Mouse (Mus musculus) CH12F3 (cell line): ENCODE results near the gene Lsamp.

Experiments
- in situ Hi-C: fragments of 300-500 bp; cut with MboI; formaldehyde crosslinking; loops from 2 replicates; pipeline ENCODE4 v1.14.3; 2020; ENCODE audit warnings: low sequenced_read_pairs

Gene Lsamp

DNA sequence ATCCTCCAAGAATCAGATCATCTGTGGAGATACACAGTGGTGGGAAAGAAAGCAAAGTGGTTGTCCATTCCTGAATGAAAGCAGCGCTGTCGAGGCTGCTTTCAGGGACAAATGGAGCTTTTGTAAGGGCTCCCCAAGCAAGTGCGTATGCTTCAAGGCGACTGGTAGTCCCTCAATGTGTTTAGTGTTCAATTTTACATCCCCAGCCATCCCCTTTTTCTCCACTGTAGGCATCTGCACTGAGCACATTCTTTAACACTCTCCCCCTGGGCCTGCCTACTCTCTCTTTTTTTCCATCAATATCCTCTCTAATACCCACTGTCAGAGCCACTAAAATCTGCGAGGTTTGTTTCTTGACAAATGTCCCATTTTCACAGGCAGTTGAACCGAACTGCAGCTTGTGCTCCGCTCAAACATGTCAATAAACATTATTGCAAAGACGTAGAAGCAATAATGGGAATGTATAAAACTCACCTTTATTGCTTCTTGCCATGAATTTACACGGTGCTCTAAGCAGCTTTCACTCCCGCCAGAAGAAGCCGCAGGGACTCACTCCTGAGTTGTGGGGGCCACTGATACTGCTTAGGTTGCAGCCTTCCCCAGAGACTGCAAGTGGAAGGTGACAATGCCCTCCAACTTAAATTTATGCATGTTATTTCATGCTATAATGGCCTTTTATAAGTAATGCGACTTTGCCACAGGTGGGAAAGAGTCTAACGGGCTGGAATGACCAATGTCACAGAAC is 250.2 kb downstream of the Lsamp start:
- in situ Hi-C loops = no loop called here

DNA sequence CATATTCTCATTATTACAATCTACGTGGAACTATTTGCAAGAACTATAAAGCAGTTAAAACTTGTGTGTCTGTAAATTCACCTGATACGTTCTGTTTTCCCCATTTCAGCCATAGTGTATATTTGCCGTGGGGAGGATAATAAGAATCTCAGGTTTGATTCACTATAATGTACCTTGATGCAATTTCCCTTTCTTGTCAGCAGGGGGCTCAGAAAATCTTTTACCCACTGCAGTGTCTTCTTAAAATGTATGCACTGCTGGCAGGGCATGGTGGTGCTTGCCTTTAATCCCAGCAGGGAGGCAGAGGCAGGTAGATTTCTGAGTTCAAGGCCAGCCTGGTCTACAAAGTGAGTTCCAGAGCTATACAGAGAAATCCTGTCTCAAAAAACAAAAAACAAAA is 287.7 kb downstream of the Lsamp start:
- in situ Hi-C loops = no loop called here

DNA sequence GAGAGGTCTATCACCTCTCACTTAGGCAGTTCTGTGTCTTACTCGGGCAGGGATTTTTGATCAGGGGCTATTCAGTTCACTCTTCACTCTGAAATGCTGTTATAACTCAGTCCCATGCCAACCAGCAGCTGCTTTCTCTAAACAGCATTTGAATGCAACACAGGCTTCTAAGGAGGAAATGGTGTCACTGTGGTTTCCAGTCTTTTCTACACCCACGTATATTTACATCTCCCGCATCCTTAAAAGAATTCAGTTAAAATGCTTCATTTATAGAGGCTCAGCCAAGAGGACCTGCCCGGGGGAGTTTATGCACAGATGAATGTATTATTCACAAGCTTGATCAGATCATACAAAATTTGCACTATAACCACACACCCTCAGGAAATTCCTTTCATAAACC is 306.0 kb downstream of the Lsamp start:
- in situ Hi-C loops = no loop called here

DNA sequence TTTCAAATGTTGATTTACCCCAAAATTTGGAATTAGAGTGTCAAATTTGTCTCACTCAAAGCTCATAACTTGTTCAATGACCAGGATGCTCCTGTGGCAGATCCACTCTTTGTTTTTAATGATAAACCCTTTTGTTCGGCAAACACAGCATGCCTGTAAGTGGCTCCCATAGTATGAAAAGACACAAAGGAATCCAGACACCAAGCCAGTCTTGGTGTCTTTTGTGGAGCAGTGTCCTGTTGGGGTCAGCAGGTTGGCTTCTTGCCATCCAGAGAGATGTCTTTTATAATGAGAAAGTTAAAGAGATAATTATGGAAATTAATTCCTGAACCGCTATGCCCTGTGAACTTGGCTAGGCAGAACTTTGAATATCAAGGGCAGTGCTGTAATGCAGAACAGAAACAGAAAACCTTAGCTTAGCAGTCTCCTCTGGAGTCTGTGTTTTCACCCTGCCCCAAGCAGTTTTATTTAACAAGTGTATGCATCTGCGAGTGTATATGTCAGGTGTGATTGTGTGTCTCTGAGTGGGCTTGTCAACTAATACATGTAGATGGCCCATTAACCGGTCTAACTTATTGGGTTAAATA is 310.2 kb downstream of the Lsamp start:
- in situ Hi-C loops = no loop called here

DNA sequence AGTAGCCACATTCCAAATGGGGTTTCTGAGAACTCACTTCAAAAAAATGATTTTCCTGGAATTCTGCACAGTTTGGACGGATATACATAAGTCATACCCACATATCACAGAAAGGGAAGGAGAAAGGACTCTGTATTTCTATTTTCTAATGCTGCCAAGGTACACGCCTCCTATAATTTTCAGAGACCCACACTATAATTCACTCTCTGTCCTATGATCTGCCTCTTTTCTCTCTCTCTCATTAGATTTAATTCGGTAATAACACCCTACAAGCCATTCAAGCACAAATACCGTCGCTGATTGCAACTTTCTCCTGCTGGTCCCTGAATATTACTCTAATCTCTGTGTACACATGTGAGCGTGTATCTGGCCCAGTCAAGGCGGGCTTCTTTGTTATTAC is 311.1 kb downstream of the Lsamp start:
- in situ Hi-C loops = no loop called here

DNA sequence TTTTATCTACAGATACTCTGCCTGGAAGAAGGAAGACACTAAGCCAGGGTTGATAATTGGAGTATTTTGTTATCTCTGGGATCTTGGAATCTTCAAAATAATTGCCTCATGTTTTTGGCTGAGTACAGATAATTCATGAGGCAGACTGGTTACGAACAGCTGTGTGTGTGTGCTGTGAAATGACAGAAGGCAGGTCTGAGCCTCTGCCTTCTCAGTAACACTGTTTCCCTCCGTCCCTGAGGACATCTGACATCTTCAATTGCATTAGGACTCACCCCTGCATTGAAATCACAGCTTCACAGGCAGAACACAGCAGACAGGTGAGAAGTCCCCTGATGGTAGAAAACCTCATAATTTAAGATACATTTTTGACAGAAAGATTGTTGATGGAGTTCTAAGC is 323.5 kb downstream of the Lsamp start:
- in situ Hi-C loops = no loop called here

DNA sequence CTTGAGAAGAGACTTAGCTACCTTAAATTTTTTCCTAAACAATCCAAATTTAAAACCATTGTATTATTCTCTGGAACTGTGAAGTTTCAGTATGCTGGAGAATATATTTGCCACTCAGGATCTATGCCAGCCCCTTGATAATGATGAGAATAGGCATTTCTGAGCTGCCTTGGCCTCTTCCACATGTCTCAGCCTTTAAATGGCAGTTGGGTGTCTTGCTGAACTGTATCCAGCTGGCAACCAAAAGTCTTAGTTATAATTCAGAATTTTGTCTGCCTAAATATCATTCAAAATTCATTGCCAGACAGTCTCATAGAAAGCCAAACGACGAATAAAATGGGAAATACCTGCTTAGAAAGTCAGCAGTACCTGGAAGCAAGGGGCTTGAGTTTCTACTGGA is 332.0 kb downstream of the Lsamp start:
- in situ Hi-C loops = no loop called here

DNA sequence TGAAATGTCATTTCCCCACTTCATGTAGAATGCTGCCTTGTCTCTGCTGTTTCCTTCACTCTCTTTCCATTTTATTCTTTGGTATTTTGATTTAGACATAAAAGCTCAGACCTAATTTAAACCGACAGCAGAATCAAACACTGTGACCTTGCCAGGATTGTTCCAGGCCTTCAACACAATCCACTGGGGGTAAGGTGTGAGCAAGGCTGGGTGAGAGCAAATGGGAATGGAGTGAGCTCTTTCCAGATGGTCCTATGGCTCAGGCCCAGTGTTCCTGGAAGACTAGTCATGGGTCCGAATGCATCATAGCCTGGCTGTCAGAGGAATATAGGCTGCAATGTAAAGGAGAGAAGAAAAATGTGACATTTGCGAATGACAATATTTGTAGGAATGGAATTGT is 340.6 kb downstream of the Lsamp start:
- in situ Hi-C loops = no loop called here

DNA sequence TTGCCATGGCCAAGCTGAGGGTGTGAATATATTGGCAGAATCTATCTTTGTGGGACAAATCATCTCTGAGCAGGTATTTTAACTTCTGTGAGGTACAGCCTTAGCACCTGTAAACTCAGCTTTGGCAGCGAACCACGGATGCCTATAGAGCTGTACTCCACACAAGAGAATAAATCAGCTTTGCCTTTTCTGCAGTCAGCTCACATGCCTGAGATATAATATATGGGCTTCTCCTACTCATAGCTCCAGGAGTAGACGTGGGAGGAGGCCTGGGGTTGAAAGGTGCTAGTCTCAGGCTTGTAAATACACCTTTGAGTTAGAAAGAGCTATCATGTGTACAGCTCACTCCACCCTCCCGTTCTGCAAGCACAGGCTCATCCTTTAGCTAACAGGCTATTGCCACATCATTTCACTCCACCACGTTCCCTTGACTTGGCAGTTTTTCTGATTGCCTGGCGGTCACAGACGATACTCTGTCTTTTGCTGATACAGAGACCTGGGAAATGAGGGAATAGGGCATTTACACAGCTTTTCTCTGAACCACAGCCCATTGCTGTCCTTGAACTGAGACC is 344.2 kb downstream of the Lsamp start:
- in situ Hi-C loops = no loop called here

DNA sequence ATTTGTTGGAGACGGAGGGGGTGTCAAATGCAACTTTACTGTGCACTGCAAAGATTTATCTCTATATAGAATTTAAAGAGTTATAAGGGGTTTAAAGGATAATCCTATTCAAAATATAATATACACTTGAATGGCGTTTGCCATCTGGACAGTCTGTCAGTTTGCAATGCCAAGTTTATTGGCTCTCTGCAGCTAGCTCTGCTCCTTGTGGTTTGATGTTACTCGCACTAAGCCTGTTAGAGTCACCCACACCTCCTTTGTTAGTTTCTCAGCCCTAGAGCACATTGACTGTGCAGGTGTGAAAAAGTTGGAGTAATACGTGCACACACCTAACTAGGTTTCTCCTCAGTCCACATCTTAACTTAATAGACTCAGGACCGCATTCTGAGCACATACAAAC is 385.5 kb downstream of the Lsamp start:
- in situ Hi-C loops = no loop called here

DNA sequence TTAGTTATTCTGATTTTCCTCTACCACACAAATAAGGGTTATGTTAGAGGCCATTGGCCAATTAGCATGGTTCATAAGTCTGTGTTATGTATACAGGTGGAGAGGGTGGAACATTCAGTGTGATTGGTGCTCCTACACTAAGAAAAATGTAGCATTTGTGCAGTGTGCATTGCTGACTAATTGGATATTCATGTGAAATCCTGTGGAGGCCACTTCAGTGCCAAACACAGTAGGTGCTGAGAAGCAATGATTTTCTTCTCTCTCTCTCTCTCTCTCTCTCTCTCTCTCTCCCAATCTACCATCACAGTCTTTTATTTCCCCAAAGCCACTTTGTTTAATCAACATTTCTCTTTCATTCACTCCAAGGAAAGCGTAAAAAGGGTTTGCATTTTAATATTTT is 387.1 kb downstream of the Lsamp start:
- in situ Hi-C loops = no loop called here

DNA sequence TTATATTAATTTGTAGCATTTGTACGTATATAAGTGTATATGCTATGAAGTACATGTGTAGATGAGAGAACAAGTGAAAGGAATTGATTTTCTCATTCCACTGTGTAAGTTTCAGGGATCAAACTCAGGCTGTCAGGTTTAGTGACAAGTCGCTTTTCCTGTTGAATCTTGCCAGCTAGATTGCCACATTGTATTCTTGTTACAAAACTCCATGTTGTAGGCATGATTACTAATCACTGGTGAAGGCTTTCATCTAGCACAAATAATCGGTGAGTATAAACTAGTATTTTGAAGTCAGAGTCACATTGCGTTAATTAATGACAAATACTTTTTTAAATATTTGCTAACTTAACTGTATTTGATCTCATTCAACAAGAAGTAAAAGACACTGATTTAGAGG is 391.2 kb downstream of the Lsamp start:
- in situ Hi-C loops = no loop called here

DNA sequence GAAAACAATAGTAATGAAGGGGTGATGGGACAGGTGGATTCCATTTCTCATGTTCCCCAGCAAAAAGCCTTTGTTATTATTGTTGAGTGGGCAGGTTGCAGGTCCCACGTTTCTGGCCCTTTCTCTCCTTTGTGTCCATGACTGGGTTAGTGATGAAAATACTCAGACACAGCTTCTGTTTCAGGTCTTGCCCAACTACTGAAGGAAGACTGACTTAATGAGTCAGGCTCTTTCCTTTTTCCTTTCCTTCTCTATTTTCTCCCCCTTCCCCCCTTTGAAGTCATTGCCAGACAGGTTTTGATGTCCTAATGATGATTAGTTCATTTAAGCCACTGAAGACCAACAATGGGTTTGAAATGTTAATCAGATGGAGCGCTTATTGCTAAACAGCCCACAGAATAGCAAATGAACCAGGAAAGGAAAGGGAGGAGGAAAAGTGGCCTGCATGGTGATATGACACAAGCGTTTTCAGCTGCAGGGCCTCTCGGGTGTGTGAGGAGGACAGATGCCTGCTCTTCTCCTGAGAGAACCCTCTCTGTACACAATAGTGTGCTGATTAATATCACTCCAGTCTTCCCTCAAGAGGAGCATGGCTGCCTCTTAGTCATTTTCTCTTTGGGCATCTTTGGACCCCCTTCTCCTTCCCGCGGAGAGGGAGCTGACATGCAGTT is 393.1 kb downstream of the Lsamp start:
- in situ Hi-C loops = no loop called here

DNA sequence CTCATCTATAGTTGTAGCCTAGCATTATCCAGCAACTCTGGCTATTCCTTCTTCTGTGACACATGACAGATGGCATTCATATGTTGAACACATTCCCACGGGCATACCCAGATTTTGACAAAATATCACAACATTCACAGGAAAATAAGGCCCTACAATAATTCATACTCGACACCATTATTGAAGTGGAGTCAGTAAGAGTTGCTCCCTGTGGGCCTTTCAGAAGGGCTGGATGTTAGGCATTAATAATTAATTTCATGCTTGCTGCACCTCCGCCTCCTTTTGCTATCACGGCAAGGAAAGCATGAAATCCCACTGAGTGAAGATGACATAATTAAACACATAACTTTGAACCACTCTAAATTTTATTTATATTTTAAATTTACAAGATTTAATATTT is 407.9 kb downstream of the Lsamp start:
- in situ Hi-C loops = no loop called here

DNA sequence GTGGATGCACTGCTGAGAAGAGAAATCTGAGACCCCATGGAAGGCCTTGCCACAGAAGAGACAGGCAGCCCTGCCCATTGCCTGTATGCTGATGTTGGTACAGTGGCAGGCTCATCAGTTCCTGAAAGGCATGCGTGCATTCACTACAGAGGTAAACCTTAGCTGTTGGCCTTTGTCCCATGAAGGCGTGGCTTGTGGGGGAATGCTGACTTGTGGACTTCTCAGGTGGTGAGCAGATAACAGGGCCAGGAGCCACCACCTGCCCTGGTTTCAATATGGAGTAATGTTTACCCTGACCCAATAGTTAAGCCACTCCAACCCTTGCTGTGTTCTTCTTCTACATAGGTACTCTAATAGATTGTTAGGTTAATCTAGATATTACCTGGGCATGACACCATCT is 415.4 kb downstream of the Lsamp start:
- in situ Hi-C loops = no loop called here

DNA sequence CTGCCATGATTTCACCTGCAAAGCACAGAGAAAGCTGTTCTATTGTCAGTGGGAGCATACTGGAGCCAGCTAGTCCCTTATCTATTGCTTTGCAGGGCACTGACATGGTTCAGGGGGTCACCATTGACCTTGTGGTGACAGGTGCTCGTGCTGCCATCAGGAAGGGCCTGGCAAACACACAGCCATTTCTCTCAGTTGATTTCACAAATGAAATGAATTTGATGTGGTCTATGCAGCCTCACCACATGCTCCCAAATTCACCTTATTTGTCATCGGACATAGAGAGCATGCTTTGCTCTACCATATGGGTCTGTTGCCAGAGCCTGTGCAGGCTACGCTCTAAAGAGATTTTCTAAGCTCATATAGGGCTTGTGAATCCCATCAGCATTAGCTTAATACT is 450.1 kb downstream of the Lsamp start:
- in situ Hi-C loops = no loop called here

DNA sequence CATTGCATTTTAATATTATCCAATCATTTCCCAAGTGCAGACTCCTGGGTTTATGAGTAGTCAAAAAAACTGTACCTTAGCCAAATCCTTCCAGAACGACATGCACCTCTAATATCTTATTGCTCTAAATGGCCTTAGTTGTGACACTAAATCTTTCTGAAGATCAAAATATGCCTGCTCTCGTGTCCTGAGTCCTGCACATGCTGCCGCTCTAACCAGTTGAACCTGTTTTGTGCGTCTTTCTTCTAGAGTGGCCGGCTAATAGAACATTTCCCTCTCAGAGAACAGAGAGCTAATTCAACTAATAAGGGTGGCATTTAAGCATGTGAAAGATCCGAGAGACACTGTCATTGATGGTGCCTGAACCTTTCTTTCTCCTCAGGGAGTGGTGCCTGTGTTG is 452.3 kb downstream of the Lsamp start:
- in situ Hi-C loops = no loop called here

DNA sequence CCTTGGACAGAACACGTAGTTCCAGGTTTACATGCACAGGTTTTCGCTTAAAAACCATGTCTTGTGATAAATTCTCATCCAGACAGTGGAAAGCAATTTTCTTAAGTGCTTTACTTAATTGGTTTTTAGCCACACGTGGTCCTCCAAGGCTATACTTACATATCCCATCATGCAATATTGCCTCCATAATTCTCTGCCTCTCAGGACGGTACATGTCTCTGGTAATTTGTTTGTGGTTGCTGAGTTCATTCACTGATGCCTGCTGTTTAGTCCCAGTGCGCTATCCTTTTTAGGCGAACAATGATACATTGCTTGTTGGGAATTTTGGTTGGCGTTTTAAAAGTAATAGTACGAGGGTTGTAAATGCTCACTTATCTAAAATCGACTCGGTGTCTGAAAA is 453.7 kb downstream of the Lsamp start:
- in situ Hi-C loops = no loop called here

DNA sequence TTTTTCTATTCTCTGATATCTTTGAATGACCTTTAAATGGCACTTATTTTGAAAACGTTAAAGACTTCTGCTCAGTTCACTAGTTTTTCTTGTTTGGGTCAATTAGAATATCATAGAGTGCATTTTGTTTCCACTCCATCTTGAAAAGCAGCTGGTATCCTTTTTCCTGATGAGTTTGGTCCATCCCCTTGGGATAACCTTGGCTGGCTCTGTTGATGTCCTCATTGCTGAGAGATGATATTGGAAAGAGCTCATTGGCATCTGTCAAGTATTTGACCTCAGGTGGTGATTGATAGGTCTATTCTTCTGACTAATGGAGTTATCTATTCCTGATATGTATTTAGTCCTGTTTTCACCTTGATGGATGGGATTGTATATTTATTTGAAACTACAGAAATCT is 454.7 kb downstream of the Lsamp start:
- in situ Hi-C loops = no loop called here

DNA sequence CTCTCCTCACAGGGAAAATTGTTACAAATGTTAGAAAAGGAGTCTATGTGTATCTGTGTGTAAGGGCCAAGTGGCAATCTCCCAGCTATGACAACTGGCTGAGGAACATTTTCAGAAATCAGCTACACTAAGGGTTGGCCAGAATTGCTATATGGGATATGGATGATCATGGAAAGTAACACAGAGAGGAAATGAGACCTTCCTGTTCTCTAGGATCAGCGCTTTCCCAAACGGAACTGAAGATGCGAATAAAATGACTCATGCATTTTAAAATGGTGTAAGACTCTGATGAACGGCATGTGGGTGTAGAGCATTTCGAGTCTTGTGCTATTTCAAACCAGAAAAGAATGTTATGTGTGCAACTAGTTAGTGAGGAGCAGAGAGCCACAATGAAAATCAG is 462.4 kb downstream of the Lsamp start:
- in situ Hi-C loops = no loop called here

DNA sequence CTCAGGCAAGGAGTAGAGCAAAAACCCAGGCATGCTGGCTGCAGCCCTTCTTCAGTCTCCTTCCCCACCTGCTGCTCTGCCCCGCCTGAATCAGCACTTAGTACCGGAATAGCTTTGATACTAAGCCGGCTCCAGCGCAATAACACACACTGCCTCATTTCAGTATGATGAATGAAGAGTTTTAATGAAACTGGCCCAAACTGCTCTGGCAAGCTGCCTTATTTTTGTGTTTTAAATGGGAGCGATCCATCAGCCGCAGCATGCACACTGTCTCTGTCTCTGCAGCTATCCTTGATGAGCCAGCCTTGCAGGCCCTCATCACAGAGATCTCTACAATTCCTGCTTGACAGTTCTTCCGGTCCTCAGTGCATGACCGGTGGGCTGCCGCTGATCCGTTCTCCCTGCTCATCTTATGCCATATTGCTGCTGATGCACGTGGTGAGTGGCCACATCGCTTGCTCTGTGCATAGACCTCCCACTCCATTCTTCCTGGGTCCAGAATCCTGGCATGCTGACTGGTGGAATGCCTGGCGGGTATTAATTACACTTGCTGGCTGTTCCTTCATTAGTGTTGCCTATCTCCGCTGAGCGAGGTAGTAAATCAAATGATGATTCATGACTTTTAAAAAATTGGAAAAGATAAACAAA is 479.4 kb downstream of the Lsamp start:
- in situ Hi-C loops = no loop called here

DNA sequence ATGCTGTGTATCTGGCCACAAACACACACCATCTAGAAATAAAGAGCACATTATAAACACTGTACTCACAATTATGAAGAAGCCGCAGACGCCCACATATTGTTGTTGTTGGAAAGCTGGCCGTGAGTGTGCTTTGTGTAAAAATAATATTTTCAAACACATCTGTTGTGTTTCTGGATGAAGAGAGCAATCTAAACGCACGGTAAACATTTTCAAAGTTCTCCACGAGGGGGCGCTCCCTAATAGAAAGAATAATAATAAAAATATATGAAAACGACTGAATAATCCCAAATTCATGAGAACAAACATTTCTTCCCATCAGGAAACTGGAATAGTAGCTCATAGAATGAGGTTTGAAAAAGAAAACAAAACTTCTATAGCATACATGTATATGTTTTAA is 482.4 kb downstream of the Lsamp start:
- in situ Hi-C loops = no loop called here
